Mouse (Mus musculus) E14TG2a.4 (cell line): ENCODE measurements at regions not wholly inside any gene's neighbourhood (a gene's known extent, or its start where the extent isn't known, plus 50 kb on each side); places are given as distances from the start of the nearest gene placed in this dataset.
"Not testable (repeated sequence)": the region's sequence is repeated elsewhere in the genome, so short reads cannot be mapped to it uniquely, and the experiment has no call there.

ENCODE experiments used
- CTCF ChIP-seq: conservative IDR thresholded peaks from 2 replicates; pipeline ENCODE4 v1.5.1; 2014; ENCODE audit warnings: low read length
- POU5F1 ChIP-seq: IDR thresholded peaks from 2 replicates; pipeline ENCODE4 v1.6.1; 2014; ENCODE audit warnings: low read length, borderline replicate concordance

GRCm38 (mm10) chr10:33704245-33704644 is 79.7 kb upstream of the Clvs2 start:
- TF ChIP-seq CTCF, POU5F1: not testable (repeated sequence)
